Mouse (Mus musculus): ENCODE data around the gene Fam163b.

Fam163b gene

DNA sequence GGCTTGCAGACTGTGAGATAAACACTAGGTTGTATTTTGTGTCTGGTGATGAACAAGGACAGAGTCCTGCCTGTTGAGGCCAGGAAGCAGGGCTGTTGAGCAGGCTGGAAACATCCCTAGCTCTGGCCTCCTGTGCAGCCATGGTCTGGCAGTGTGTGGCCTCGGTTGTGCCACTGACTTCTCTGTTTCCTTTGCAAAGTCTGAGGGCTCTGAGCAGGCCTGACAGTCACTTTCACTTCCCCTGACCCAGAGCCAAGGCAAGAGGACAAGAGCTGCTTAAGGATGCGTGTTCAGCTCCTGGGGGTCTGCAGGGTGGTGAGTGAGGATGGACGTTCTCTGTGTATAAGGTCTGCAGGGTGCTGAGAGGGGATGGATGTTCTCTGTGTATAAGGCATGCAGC, 13.3 kb downstream of the Fam163b start:
- DNase-seq: no peak

DNA sequence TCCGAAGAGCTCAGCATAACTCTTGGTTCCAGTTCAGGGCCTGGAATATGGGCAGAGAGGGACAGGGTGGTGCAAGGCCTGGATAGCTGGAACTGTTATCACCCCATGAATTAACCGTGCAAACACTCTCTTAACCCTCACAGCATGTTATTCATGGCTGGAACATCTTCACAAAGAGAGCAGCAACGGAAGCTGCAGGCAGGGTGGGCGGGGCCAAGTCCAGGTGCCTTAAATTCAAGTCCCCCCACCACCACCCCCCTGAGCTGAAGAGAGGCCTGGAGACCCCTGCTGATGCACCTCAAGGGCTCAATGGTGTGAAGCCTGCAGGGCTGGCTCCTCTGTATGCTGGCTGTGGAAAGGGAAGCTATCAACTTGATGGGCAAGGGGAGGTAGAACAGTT, 15.8 kb downstream of the Fam163b start:
- no peak for DNase-seq

DNA sequence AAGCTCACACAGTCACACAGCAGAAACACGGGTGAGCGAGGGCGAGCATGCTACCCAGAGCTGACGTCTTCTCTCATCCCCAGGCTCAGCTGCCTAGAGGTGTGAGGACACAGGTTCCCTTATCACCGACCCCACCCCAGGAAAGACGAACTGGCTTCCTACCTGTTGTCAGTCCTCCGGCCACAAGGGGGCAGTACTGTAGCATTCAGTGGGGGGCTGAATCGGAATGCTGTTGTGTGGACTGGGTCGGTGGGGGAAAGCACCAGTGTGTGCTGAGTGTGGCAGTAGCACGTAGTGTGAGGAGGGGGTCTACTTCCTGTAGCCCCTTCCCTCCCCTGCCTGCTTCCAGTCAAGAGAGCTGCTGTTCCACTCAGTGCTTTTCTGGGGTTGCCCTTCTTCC, 16.3 kb downstream of the Fam163b start:
- no peak for DNase-seq

DNA sequence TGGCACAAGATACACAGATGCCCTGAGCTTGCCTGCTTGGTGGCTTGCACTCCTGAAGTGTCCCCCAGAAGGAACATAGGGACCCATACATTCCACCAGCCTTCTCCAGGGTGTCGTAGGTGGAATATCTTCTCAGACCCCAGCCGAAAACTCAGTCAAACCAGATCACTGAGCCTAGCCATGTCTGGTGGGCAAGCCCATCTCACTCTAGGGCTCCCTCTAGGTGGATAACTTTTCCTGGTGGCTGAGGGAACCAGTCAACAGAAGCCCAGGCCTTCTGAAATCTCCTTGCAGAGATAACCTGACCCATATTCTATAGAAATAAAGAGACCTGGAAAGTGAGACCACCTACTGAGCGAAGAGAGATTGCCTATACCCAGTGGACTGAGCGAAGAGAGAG, 19.2 kb downstream of the Fam163b start:
- no peak for DNase-seq

DNA sequence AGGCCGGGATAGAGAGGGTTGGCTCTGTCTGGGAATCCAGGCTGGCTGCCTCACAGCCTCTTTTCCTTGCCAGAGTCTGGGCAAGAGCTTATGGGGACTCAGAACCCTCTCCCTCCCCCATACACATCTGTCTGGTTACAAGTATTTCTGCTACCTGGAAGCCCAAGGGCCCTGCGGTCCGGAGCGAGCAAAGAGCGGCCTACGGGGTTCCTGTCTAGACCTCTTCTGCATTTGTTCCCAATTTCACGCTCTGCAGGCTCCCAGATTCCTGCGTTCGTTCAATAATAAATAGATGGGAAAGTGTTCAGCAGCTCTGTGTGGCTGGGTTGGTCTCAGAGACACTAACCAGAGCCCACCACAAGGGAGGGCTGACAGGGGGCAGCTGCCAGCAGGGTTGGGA, 19.7 kb downstream of the Fam163b start:
- no peak for DNase-seq

DNA sequence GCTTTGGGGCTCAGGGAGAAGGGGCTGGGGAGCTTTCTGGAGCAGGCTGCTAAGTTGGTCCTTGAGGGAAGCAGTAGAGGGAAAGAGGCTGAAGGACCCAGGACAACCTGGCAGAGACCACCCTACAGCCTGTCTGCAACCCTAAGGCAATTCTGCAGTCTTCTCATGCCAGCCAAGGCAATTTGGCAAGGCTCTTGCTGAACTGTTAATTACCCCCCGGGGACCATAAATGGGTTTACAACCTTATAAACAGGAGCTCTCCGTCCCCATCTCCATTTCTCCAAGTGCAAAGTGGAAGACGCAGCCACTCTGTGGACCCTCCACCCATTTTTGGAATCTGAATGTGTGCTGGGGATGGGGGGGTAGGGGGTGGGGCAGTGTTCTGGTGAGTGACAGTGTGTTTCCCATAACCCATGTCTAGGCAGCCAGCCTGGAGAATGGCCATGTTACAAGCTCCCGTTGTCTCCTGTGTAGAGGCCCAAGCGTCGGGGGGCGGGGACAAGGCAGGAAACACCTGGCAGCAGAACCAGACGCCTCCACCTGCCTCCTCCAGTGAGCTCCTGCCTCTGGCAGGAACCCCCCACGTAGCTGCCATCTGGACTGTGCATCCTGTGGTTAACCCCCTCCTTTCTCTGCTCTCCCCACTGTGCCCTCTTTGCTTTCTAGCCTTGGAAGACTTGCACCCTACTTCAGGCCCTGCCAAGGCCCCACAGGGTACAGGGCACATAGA, 20.5 kb downstream of the Fam163b start:
- no peak for DNase-seq

DNA sequence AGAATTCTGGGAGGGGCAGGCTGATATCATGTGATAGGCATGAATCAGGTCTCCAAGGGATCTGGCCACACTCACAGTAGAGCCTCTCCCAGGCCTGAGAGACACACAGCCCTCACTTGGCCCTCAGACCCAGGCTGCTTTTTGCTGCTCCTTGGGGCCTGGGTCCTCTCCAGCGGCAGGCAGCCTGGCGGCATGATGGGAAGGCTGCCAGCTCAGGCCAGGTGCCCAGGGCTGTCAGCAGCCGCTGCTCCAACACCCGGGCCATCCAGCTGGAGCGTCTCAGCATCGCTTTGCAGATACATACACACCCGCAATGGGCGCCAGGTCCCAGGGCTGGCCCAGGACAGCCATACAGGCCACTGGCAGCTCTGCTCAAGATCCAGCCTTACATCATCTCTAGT, 22.1 kb downstream of the Fam163b start:
- DNase-seq: no peak

DNA sequence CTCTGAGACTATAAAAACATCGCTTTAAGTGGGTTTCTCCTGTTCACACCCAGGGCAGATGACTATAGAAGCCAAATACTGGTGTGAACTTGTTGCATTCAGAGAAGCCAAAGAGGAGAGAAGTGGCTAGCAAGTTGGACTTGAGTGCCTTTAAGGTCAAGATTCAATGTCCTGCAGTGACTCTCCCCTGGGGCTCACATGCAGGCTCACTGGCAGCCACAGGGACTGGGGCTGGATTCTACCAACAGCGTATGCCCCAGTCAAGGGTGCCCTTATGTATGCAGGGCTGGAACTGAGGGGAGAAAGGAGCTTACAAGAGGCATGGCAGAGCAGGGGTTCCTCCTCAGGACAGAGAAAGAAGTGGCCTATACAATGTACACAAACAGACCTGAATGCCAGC, 22.5 kb downstream of the Fam163b start:
- DNase-seq: no peak

DNA sequence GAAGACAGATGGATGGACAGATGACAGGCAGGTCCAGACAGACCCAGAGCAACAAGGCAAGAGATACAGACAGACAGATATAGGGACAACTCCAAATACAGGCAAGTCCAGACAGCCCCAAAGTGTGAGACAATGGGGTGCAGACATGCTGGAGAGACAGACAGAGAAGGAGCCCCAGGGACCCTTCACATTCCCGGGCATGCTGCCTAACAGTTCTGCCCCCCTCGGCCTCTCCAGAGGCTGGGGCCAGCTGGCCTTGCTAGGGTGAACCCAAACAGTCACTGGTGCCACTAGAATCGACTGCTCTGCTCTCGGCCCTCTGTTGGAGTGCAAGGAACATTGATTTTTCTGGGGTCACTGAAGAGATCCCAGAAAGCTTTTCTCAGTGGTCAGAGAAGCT, 23.8 kb downstream of the Fam163b start:
- no peak for DNase-seq

DNA sequence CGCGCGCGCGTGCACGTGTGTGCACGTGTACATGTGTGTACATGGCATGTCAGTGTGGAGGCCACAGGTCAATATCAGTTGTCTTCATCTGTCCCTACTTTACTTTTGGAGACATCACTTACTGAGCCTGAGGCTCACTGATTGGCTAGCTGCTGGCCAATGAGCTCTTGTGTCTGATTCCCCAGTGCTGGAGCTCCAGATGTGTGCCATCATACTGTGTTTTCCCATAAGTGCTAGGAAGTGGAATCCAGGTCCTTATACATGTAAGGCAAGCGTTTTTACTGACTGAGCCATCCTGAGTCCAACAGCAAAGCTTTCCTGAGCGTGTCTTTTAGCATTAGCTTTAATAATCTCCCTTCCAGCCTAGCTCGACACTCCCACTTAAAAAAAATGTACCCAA, 28.1 kb downstream of the Fam163b start:
- DNase-seq: no peak

DNA sequence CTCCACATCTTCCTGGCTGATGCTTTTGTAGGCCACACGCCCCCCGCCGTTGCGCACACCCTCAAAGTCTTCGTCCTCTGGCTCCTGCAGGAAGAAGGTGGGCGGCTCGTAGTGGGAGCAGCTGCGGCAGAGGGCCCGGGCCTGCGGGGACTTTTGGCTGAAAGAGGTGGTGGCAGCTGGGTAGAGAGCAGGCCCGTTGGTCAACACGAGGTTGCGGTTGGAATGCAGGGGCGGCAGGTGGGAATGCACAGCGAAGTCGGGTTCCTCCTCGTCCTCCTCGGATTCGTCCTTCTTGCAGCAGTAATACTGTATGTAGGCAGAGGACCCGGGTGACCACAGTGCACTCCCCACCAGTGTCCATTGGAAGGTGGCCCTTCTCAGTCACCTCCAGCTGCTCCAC, 29.7 kb downstream of the Fam163b start:
- DNase-seq: no peak

DNA sequence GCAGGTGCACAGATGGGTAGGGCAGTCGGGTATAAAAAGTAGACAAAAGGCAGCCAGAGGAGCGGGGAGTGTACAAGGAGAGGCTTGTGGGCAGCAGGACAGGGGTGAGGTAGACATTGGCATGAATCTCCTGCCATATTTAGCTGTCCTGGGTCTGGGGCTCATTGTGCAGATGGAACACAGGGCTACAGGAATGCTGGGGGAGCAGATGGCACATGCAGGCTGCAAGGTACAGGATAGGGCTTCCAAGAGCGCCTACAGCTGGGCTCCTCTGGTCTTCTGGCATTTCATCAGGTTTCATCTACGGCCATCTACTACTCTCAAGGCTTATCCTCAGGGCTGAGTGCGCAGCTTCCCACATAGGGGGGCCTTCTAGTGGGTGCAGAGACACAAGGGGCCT, 33.2 kb downstream of the Fam163b start:
- DNase-seq: no peak

DNA sequence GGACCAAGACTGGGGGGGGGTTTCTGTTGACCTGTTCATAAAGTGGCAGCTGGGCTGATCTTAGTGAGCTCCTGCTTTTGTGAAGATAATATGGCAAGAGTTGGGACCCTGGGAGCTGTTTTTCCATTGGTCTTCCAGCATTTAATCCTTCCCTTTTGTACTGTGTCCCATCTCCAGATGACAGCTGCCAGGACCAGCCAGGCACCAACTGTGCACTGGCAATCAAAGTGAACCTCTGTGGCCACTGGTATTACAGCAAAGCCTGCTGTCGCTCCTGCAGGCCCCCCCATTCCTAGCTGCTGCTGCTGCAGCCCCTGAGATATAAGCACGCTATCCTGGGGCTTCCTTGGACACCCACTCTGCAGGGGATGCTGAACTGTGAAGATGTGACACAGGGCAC, 34.1 kb downstream of the Fam163b start:
- DNase-seq: no peak

DNA sequence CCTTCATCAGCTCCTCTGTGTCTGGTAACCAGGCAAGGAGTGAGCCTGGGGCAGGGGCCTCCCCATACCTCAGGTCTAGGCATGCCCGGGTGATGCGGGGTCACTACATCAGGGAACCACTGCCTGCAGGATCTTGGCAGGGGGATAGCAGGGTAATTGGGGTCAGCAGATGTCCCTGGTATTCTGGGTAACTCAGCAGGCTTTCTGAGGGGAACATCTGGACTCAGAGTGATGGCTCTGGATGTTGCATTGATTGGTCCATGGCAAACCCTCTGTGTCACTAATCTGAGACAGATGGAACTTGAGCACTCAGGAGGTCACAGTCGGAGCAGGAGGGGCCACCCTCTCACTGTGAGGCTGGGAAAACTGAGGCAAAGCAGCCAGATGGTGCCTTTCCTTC, 35.5 kb downstream of the Fam163b start:
- no peak for DNase-seq

DNA sequence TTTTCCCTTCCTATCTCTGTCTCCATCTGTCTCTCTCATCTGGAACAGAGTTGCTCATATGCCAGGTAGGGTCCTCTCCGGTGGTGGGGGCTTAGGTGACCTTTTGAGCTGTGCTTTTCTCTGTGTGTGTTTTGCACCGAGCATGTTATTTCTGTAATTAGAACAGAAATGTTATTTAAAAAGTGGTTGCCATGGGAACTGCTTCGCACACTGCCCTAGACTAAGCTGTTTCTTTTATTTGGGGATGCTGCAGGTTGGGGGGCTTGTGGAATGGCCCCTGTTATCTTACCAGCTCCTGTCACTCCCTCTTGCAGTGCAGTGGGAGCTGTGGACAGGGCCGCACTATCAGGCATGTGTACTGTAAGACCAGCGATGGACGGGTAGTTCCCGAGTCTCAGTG, 38.7 kb downstream of the Fam163b start:
- DNase-seq: peak; percentile 35

DNA sequence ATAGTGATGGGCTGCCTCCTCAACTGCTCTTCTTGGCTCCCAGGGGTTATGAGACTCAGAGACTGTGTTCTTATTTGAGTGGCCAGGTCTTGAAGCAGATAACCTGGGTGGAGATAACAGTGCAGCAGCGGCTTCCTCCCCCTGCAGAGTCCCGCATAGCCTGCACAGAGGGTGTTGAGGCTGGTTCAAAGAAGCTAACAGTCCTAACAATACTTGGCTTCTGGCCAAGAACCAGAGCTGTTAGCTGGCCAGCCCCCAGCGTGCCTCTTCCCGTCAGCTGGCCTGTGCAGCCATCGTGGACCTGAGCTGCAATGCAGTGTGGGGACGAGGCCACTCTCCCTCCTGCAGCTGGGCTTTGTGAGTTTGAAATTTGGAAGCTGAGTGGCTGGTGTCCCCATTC, 44.5 kb downstream of the Fam163b start:
- DNase-seq: no peak

DNA sequence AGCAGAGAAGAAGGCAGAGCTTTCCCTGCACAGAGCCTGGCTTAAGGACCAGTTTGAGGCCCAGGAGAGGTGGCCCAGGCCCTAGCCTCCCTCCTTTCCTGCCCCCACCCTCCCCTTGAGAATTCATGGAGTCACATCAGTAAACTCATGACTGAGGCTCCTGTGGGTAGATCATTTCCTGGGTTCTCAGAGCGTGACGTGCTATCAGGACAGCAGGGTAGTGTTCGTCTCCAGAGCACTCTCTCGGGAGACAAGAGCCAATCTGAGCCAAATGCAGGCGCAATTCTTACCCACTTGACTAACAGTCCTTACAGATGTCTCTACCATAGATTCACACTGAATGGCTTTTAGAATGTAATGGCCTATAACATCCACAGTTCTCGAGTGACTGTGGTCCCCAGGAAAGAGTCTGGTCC, 45.0 kb downstream of the Fam163b start:
- DNase-seq: no peak

DNA sequence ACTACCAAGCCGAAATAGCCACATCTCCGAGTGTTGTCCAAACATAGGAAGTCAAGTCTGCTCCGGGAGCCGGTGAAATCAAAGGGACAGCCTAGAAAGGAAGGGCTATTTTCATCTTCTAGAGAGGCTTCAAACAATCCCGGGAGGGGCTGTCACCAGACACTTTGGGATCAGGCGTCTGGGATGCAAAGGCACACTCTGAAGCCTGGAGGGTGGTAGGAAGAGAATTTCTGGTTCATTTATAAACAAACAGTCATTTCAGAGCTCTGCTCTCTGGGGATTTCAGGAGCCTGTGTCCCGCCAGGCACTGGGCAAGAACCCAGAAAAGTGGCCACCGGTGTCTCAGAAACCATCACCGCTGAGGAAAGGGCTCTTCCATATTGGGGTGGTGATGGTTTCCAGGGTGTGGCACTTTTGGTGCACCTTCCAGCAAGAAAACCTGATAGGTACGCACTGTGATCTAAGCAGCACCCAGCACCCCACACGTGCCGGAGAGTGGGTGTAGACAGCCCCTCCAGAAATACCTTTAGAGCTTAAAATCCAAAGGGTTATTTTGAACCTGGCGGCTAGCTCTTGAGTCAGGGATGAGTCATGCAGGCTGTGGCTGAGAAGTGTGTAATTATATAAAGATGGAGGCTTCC, 45.8 kb downstream of the Fam163b start:
- DNase-seq: peak; percentile 81

DNA sequence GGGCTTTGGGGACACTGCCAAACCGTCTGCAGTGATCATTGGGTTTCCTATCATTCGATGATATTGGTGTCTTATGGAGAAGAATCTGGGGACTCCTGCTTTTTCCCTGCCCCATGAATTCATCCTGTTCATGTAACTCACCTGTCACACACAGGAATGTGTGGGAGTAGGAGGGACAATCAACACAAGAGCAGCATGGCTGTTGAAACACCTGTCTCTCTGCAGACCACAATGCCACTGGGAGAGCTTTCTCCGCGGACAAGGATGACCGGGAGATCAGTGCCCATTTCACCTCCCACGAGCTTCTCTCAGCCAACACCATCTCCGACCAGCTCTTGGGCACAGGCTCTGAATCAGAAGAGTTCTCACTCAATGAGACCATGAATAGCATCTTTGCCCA, 47.1 kb downstream of the Fam163b start:
- no peak for DNase-seq

DNA sequence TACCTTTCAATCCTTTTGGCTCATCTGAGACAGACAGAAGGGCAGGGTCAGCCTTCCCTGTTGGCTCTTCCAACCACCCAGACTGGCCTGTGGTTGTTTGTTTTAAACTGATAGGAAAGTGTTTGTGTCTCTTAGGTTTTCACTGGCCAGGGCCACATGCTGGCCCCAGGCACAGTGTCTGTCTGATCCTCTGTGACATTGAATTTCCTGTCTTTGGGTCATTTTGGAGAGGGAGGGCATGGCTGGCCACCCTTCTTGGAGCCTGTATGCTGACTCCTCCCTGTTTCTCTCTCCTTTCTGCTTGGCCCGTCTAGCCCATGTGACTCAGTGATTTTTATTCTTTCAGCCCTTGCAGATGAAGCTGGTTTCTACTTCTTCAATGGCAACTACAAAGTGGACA, 53.1 kb downstream of the Fam163b start:
- no peak for DNase-seq

DNA sequence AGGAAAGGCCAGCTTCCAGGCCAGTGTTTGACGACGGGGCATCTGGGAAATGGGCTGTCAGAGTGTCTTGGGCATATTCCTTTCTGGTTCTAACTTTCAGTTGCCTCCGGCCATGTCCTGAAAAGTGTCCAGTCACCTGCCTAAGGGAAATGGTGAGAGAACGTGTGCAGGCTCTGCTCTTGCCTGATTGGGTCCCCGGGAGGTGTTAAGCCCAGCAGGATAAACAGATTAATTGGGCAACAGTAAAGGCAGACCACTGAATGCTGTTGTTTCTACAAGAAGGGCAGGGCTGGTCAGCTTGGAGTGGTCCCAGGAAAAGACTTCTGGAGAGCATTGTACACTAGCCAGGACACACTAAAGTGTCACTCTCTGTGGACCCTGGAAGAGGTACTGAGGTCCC, 53.6 kb downstream of the Fam163b start:
- no peak for DNase-seq

DNA sequence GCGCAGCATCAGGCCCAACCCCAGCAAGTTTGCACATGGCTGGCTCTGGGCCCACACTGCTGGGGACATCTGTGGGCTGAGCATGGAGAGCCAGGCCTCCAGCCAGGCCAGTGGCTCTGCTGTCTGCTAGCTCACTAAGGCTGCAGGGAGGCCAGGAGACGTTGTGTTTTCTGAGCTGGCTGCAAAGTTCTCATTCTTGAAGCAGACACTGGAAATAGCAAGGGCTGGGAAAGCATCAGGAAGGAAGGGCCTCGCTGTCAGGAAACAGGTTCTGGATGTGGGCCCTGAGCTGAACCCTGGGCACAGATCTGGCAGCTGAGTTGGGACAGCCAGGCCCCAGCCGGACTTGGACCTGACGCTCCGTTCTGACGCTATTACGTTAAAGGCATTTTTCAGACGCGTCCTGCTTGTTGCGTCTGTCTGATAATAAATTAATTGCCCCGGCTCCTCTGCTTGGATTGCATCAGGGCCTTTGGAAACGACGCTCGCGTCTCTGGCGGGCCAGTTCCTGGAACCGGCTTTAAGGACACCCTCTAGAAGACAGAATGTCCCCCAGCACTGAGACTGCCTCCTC, 54.1 kb downstream of the Fam163b start:
- no peak for DNase-seq

DNA sequence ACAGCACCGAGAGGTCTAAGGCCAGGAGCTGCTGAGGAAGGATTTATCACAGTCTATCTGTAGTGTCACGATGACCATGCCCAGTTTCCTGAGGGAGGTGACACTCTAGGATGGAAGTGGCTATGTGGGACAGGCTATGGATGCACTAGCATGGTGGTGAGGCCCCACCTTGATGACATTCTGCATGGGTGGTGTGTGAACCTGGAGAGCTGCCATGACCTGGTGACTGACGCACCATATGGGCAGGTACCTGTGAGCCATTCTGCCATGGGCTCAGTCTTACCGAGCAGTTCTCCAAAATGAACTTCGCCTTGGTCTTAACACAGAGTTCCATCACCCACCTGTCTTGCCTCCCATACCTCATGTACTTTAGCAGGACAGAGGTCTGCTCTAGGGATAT, 54.7 kb downstream of the Fam163b start:
- no peak for DNase-seq

DNA sequence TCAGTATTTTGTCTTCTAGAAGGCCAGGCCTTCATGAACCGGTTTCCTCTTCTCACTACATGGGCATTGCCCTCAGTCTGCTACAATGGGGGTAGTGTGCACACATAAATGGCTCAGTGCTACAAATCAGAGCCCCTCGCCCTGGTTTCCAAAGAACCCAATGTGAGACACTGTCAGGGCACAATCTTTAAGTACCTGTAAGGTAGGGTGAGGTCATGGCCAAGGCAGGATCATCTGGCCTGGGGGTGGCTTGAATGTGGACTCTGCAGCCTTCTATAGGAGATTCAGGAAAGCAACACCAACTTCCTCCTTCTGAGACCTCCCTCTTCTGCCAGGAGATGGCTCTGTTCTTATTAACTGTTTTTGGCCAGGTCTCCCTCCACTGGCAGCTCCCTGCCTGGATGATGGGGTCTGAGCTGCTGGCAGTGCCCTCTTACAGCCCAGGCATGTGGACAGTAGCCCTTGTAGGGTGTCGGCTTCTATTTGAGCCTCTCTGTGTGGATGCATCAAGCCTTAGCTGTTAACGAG, 55.7 kb downstream of the Fam163b start:
- no peak for DNase-seq

DNA sequence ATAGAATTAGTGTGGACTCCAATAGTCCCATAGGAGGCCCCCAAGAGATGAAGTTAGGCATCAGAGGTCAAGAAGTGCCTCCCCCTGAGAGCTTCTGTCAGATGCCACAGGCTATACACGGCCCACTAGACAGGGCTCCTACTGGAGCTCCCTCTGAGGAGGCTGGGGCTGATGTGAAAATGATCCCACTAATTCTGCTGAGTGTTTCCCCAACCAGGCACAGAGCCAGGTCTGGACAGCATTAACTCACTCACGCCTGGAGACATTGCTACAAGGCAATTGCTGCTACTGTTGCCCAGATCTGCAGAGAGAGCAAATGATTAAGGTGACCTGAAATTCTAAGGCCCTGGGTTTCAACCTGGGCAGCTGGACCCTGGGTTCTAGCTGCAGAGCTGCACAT, 56.5 kb downstream of the Fam163b start:
- no peak for DNase-seq

All from right cerebral cortex, postnatal 25 days (tissue).